Mouse (Mus musculus) erythroid progenitor cell, adult 5-6 weeks (primary cell): ENCODE data around the gene Gm17455. TPM values are rescaled to one million over a fixed set of nuclear protein-coding genes. Genes with fewer than 3 reads are reported as not detected.

Source experiments
- ATAC-seq: replicated peaks from 2 replicates; pipeline ENCODE4 v1.8.0; 2016; ENCODE audit warnings: moderate number of reproducible peaks, mild to moderate bottlenecking, moderate TSS enrichment, inconsistent platforms; ENCODE audit not compliant: poor library complexity, low FRiP score, severe bottlenecking
- total RNA-seq, 2 experiments: library from RNA; stranded (forward) in 1 of 2; stranded (reverse) in 1 of 2; fragments of 150-400 nt in 1 of 2; fragments of 186-747, 209-891 nt in 1 of 2; gene quantifications; 2 replicates each; pipeline versions ENCODE4 v1.2.3 to v1.2.4; 2015 to 2017; ENCODE audit warnings: low replicate concordance in 2 of 2

Gene Gm17455
- not detected in 2 replicates for total RNA-seq (2015; ENCODE audit: low replicate concordance)
- not detected in 2 replicates for total RNA-seq (2017; ENCODE audit: low replicate concordance)

DNA sequence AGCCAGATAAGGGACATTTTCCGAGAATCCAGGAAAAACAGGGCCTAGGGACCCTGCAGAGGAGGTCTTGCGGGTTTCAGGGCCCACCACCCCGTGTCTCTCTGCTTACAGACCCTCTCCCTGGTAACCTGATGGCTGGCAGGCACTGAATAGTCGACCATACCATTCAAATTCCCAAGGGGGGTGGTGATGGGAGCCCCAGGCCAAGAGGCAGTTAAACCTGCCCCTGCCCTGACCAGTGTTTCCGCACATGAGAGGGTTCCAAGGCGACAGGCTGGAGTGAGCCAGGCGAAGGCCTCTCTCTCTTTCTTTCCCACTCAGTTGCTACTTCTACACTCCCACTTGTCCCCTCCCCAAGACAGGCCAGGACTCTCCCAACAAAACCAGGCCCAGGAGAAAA lies at the start of gene Gm17455:
Gm17455 (plus strand) TSS at position 278 of the 400 bp plus-strand sequence.
- ATAC-seq = no peak

DNA sequence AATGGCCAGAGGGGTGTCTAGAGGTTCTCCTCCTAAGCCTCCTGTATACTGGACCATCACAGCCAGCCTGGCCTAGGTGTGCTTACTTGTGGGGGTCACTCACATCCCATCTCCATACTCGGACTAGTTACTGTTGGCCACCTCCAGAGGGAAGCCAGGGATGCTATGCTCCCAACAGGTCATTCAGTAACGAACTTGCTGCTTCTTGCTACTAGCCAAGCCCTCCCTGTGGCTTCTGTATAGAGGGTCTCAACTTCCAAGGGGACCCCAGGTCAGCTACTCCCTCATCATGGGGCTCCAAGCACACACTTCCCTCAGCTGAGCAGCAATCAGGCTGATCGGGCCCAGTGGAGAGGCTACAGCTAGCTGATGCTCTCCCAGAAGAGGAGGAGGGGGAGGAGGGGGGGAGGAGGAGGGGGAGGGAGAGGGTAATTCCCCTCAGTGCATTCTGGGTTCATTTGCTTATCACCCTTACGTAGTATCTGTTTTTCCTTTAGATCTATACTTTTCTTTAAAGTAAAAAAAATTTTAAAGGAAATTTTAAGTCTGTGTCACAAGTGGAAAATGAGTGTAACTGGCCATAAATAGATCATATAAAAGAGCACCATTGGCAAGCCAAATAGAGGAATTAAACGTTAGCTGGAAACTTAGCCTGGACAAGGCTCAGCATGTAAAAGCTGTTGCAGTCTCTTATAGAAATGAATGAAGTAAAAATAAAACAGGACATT lies 49.3 kb upstream of the Gm17455 start:
- ATAC-seq = no peak

DNA sequence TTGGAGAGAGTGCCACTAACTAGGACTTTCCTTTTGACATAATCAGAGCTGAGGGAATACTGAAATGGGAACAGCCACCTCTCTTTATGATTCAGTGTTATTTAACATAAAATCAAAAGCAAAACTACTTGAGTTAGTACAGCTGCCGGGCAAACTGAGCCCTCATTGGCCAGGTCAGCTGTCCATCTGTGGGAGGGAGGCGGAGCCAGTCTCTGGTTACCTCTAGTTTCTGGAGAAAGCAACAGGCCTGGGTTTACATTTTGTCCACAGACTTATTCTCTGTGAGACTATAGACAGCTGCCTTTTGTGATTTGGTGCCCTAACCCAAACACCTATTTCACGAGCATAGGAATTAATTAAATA lies 48.7 kb upstream of the Gm17455 start:
- ATAC-seq = peak; percentile 41

DNA sequence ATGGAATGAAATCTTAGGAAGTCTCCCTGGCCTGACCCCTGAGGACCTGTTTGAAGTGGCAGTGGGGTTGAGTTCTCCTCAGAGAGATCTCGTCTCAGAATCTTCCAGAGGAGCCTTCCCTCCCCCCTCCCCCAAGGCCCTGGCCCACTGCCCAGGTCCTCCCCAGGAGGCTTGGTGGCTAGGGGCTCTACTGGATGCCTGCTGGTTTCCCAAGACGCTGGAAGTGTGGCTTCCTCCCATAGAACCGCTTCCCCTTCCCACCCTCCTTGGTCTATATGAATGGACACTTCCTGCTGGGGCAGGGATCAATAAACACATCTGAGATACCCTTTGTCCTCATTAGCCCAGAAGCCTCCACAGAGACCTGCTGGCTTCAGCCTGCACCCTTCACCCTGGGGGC lies 48.3 kb upstream of the Gm17455 start:
- no peak for ATAC-seq

DNA sequence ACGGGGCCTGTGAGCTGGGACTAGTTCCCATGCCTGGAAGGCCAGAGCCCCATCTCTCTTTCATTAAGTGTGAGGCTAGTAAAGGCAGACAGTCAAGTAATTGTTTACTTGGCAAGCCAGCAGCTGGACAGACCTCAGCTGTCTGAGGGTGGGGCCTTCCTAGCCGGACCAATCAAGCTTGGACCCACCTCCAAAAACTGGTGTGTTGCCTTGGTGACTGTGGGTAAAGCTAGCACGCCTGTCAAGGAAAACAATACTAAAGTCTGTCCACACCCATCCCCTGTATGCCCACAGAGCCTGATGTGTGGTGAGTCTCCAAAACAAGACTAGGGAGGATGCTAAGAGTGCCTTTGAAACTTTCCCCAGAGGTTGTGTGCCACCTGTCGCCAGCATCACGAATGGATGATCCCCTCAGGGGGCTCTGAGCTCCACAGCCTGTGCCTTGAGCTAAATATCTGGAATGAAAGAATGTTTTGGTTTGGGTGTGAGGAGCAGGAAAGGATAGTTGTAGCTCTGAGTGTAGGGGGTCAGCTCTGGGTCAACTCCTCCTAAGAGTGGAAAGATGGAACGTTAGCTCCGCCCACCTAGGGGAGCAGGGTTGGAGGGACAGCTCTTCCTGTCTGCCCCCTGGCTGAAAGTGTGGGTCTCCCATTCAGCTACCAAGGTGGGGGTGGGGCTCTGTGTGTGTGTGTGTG lies 47.6 kb upstream of the Gm17455 start:
- ATAC-seq = no peak

DNA sequence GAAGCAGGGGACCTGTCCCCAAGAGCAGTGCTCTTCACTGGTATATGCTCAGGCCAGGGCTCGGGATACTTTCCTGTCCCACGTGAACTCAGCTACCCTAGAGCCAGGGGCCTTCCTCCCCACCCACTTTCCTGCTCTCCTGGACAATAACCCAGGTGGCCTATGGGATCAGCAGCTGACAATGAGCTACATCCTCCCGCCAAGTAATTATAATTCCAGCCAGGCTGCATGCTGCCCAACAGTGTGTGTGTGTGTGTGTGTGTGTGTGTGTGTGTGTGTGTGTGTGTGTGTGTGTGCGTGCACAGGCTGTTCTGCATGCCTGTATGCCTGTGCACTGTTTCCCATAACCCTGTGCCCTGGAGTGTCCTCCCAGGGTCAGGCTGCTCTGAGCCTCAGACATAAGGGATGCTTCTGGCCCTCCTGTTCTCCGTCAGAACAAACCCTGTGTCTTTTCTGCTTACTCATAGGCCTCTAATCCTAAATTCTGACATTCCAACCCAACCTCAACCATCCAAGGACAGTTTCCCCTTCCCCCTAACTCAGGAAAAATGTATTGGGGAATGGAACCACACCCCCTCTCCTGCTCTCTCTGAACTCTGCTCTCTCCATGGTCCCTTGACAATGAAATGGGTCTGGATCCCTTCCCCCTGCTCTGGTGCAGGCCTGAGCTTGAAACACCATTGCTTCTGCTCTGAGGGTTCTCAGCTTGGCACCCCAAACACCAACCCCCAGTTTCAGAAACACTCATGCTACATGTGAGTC lies 46.1 kb upstream of the Gm17455 start:
- no peak for ATAC-seq

DNA sequence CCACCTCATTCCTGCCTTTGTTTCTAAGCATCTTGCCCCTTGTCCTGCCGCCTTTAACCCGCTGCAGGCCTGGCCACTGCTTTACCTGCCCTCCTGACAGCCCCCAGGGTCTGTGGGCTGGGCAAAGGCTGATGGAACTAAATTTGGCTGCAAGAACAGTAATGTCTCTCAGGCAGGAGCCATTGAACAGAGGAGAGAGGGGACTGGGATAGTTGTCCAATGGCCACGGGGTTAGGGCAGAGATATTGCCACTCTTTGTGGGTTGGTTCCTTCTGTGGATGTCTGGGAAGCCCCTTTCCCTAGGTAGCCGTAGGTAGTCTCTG lies 45.6 kb upstream of the Gm17455 start:
- no peak for ATAC-seq

DNA sequence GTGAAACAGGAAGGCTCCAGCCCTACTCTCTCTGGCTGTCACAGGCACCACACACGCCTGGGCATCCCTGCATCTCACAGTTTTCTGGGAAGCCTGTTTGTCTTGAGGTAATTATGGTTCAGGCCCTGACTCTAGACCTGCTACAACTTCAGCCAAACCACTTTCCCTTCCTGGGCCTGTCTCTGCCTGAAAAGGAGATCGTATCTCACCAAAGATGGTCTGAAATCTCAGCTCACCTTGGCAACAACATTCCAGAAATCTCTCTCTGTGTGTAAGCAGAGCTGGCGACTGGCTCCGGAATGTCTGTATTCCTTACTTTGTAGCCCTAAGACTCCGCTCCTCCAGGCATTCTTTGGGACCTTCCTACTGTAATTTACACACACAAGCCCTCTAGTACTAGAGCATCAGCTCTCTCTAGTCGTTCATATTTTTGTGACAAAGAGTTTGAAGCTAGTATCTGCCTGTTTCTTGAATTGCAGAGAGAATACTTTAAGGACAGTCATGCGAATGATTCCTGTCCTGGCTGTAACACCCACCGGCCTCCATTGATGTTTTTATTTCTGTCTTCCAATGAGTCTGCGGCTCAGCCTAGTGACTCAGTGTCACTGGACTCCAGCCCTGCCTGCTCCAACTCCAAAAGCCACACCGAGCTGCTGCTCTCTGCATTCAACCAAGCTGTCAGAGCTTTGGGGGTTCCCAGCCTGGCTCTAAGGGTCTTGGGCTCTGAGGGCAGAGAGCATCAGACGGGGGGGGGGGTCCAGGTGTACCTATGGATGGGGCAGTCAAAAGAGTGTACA lies 44.4 kb upstream of the Gm17455 start:
- ATAC-seq = no peak

DNA sequence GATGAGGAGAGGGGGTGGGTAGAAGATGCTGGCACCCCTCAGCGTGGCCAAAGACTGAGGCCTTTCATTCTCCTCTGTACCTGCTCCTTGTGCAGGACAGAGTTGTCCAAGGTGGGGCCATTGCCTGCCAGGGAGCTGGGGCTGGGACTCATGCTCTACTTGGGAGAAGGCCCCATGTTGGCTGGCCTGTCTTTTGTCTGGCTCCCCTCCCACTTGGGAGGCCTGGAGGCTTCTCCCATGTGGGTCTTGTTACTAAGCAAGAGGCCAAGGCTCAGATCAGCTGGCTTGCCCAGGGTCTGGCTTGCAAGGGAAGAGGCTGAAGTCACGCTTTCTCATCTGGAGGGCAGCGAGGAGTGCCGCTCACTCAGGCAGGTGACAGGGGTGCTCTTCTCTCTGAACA lies 42.1 kb upstream of the Gm17455 start:
- ATAC-seq = no peak

DNA sequence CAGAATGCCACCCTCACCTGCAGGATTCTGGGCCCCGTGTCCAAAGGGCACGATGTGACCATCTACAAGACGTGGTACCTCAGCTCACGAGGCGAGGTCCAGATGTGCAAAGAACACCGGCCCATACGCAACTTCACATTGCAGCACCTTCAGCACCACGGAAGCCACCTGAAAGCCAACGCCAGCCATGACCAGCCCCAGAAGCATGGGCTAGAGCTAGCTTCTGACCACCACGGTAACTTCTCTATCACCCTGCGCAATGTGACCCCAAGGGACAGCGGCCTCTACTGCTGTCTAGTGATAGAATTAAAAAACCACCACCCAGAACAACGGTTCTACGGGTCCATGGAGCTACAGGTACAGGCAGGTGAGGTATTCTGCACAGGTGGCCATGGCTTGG lies 41.6 kb upstream of the Gm17455 start:
- ATAC-seq = no peak

DNA sequence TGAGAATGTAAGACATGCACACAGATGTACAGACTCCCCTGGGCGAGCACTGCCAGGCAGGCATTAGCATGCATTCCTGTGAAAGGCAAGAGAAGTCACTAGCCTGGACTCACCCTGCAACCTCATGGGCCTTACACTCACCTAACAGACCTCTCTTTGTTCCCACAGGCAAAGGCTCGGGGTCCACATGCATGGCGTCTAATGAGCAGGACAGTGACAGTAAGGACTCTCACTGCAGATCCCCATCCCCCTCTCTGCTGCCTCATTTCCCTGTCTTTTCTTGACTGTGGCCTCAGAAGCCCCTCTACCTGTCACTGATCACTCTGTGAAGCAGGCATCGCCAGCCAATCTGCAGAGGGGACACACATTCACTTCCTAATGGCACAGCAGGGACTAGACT lies 40.8 kb upstream of the Gm17455 start:
- no peak for ATAC-seq

DNA sequence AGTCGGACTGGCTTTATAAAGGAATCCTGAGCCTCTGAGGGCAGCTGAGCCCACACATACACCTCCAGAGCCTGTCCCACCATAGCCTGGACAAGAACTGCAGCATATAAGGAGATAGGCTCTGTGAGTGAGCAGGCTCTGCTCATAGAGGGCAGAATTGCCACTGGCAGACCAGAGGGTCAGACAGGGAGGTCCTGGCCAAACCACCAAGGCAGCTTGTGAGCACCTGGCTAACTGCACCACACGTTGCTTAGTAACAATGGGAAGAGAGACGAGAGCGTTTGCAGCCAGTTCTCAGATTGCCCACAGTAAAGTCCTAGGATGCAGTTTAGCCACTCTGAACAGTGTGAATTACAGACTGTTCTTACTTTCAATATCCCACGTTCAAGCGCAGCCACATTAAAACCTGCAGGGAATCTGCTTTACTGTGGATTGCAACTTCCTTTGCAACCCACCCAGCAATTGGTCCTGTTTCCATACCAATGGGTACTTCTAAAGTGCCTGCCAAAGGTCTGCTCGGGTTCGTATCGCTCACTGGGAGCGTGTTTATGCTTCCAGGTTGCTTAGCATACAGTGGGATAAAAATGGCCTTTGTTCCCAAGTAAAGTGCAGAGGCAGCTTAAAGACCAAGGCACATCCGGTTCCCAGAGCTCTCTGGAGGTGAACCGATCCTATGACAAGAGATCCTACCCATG lies 37.8 kb upstream of the Gm17455 start:
- no peak for ATAC-seq

DNA sequence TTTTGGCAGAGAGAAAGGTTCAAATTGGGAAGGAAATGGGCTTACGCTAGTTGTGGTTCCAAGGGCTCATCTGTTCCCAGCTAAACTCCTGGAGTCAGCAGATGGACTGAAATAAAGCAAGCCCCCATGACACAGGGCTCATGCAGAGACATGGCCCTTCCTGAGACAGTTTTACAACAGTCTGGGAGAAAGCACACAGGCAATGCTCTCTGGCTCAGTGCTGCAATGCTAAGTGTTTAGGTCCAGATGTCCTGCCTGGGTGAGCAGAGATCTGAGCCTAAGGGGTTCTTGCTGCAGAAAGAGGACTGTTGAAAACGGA lies 37.3 kb upstream of the Gm17455 start:
- ATAC-seq = no peak

DNA sequence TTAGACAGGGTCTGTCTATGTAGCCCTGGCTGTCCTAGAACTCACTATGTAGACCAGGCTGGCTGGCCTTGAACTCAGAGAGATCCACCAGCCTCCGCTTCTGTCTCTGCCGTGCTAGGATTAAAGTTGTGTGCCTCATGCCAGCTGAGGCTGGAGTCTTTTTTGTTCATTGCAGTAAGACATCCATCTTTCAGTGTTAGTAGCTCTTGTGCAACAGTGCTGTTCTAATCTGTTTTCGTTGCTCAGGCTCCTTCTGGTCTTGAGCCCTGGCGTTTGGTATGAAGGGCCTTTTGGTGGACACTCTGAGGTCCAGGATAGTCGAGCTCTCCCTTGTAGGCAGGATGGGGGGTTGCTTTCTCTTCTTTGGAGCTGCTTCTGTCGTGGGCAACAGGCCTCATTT lies 36.1 kb upstream of the Gm17455 start:
- ATAC-seq = no peak

DNA sequence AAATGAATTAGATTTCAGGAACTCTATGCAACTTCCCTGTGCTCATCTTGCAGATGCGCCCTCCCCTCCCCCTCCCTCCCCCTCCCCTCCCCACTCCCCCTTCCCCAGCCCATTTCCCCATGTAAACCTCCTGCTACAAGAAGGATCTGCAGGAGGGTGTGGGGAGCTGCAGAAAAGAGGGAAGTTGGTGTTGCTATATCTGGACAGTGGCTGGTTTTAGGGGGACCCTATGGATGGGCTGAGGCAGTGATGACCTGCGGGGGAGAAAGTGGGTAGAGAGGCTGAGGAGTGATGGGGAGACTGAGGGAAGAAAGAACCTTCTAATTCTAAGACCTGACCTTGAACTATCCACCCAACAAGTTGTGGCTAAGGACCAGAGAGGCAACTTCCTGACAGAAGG lies 32.4 kb upstream of the Gm17455 start:
- no peak for ATAC-seq

DNA sequence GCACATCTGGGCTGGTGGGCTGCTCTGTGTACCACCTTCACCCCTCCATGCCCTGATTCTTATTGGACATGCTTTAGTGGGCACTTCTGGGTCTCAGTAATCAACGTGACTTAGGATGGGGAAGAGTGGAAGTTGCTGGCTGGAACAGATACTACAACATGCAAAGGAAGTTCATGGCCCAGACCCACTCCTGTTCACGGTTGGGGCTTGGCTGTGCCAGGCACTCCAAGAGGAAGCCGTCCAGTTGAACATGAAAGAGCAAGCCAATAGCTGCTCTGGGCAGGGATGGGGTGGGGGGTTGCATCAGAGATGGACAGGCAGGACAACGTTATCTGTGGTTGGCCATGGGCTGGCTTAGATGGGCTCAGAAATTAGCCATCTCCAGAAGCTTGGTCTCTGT lies 31.6 kb upstream of the Gm17455 start:
- ATAC-seq = no peak

DNA sequence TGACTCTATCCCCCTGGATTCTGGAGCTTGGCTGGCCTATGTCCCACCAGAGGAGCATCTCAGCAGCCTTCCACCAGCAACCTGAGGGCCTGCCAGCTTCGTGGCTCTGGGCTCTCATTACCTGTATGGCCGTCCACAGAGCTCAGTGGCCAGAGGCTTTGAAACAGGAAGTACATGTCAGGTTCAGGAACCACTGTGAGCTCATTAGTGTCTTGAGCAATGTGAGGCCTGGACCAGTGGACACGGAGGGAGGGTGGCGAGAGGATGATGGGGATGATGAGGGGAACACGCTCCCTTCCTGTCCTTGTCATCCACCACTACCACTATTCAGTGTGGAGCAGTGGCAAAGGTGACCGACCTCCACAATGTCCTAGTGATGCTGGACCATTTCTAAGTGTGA lies 30.1 kb upstream of the Gm17455 start:
- no peak for ATAC-seq

DNA sequence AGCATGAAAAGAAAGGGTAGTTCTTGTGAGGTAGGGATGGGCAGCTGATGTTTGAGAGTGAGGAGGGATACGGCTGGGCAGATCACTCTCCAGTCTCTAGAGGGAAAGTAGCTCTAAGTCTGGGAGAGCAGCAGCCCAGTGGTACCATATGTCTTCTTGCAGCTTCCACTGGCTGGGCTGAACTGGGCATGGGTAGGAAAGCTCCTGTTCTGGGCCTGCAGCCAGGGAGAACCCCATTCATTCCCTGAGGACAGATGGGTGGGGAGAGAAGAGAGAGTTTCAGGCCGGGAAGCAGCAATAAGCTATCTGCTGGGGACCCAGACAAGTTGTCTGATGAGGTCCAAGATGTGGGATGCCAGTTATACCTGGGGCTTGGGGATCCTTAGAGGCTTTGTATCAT lies 29.4 kb upstream of the Gm17455 start:
- ATAC-seq = no peak

DNA sequence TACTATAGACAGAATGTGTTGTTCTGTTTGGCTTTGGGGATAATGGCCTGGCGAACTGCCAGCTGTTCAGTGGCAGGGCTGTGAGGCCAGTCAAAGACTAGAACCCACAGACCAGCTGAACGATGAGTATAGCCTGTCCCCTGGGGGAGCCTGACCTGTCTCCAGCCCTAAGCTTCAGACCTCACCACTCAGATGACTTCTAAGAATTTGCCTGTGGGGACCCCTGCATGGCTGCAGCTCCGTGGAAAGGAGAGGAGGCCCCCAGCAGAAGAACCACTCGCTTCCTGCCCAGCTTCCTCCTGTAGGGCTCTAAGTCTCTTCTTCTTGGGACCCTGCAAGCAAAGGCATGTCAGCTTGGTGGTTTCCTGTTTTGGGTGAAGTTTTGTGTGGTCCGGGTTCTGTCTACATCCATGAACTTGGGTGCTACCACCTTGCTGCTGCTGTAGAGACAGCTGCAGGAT lies 28.9 kb upstream of the Gm17455 start:
- ATAC-seq = no peak
